In the genomic region with DNA sequence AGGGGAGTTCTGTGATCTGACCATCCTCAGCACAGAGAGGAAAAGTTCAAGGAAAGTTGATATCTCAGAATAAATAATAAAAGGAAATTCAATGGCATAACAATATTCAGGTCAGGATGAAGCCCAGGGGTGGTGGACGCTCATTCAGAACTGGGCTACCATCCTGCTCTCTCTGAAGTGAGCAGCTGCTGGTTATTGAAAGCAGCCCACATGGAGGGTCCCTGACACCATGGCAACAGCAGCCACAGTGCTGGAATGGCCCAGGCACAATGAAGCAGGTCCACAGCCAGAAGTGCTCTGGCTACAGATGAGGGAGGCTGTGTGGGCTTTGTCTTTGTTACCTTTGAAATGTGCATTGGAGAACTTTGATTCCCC, we compare ENCODE assay signal across 10 mouse cellular contexts. TPM values are rescaled to one million over a fixed set of nuclear protein-coding genes. Genes with fewer than 3 reads are reported as not detected.
DNase-seq lines count a peak whose midpoint lies in the region; ATAC-seq lines count a peak whose summit lies in the region.
"Had no signal": no experiment of that assay in that cellular context is flagged by ENCODE, and none has a peak within 500 bp of the region (broad histone marks: within the 10 kb centered on the region; RNA-seq: fewer than 3 reads in every experiment).

No protein-coding gene starts in this region.

- ATAC-seq in hindbrain, embryonic 11.5 days (ENCODE audit: low FRiP score), result peak; percentile 99
- peak; percentile 99 for ATAC-seq in midbrain, embryonic 13.5 days

- H3K27ac ChIP-seq in hindbrain, embryonic 11.5 days (ENCODE audit: low read depth, low read length), result peak overlapping the region; percentile 67
- peak overlapping the region; percentile 57 for H3K27ac ChIP-seq in midbrain, embryonic 13.5 days
- H3K27ac ChIP-seq: heart, embryonic 15.5 days; liver, embryonic 15.5 days had no signal

- H3K9me3 ChIP-seq in hindbrain, embryonic 11.5 days (ENCODE audit: control insufficient read depth, low read length), result no peaks in the 10 kb centered on the region
- H3K9me3 ChIP-seq in midbrain, embryonic 13.5 days, result no peaks in the 10 kb centered on the region
- H3K9me3 ChIP-seq: heart, embryonic 15.5 days; liver, embryonic 15.5 days had no signal

- 9% methylated on average over 1 of the region's 1 CpGs for WGBS in hindbrain, embryonic 11.5 days
- 11% methylated on average over 1 of the region's 1 CpGs for WGBS in midbrain, embryonic 13.5 days

- no peak overlapping the region for H3K9ac ChIP-seq in hindbrain, embryonic 11.5 days (ENCODE audit: low read depth, low read length)
- H3K9ac ChIP-seq in midbrain, embryonic 13.5 days (replicated peaks), result no peak overlapping the region
- H3K9ac ChIP-seq: heart, embryonic 15.5 days; liver, embryonic 15.5 days had no signal

- H3K4me2 ChIP-seq in hindbrain, embryonic 11.5 days (replicated peaks; ENCODE audit: low read depth, low read length), result no peak overlapping the region
- no peak overlapping the region for H3K4me2 ChIP-seq in midbrain, embryonic 13.5 days (replicated peaks)
- H3K4me2 ChIP-seq: heart, embryonic 15.5 days; liver, embryonic 15.5 days had no signal

- no peaks in the 10 kb centered on the region for H3K27me3 ChIP-seq in hindbrain, embryonic 11.5 days (ENCODE audit: control insufficient read depth, insufficient read depth, low read length)
- H3K27me3 ChIP-seq in midbrain, embryonic 13.5 days, result no peaks in the 10 kb centered on the region
- H3K27me3 ChIP-seq: heart, embryonic 15.5 days; liver, embryonic 15.5 days had no signal

- peaks cover 4% of the 10 kb centered on the region for H3K4me1 ChIP-seq in hindbrain, embryonic 11.5 days (replicated peaks; ENCODE audit: control insufficient read depth, insufficient read depth, low read length)
- peaks cover 27% of the 10 kb centered on the region for H3K4me1 ChIP-seq in midbrain, embryonic 13.5 days (replicated peaks)
- H3K4me1 ChIP-seq: liver, embryonic 15.5 days had no signal

- peak; percentile 9 for DNase-seq in cerebellum, adult 9-11 months
- no peak for DNase-seq in cerebellum, adult 11-12 months
- peak; percentile 89 for DNase-seq in embryo, embryonic 10.5 days (ENCODE audit: low spot score)
- DNase-seq in hindbrain, embryonic 11.5 days (ENCODE audit: low spot score), result peak; percentile 85
- DNase-seq in urinary bladder, postnatal 4 days (ENCODE audit: low spot score in 2 of 2), result no peak
- no peak for DNase-seq in thymus, postnatal 14 days
- DNase-seq in cerebellum, adult 9-10 months, result no peak

- no peak overlapping the region for H3K4me3 ChIP-seq in hindbrain, embryonic 11.5 days (ENCODE audit: low read depth, low read length)
- H3K4me3 ChIP-seq in midbrain, embryonic 13.5 days (replicated peaks), result no peak overlapping the region
- H3K4me3 ChIP-seq: heart, embryonic 15.5 days; liver, embryonic 15.5 days had no signal

- no peaks in the 10 kb centered on the region for H3K36me3 ChIP-seq in hindbrain, embryonic 11.5 days (ENCODE audit: control insufficient read depth, insufficient read depth, low read length)
- no peaks in the 10 kb centered on the region for H3K36me3 ChIP-seq in midbrain, embryonic 13.5 days
- H3K36me3 ChIP-seq: heart, embryonic 15.5 days; liver, embryonic 15.5 days had no signal

RNA-seq across cellular contexts. Expression of gene Ehbp1, which starts 6.4 kb away (rescaled TPM):
- polyA plus RNA-seq in hindbrain, embryonic 11.5 days (2014; fragmentation: Nextera tagmentation; extraction: Ambion mirVana), result 15.0 and 24.8 TPM in 2 replicates
- polyA plus RNA-seq in midbrain, embryonic 13.5 days (2015; fragmentation: Nextera tagmentation; extraction: Ambion mirVana), result 18.6 and 22.2 TPM in 2 replicates

Comparison
In these comparisons a context has a peak if more than half of its experiments do, and no peak if none do; other contexts are left out.
1. DNase-seq: peak in cerebellum, adult 9-11 months (single experiment), embryo, embryonic 10.5 days (single experiment) and hindbrain, embryonic 11.5 days (single experiment); none in cerebellum, adult 11-12 months (single experiment), urinary bladder, postnatal 4 days (0 of 2), thymus, postnatal 14 days (single experiment) and cerebellum, adult 9-10 months (single experiment).